In the genomic region with DNA sequence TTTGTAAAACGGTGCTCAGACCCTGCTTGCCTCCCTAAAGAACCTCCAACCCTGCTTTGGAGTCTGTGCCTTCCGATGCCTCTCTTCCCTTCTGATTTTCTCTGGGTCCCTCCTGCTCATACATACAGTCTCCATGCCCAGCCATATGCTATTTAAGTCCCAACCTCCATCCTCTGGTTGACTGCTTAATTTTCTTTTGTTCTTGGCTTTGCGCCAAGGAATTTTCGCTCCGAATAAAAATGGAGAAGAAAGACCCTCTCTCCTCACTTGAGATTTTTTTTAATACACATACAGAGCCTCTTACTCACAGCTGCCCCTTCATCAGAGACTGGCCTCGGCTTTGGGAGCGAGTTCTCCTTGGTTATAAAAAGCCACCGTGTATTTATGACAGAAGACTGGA, we compare ENCODE assay signal across 14 mouse cellular contexts. TPM values are rescaled to one million over a fixed set of nuclear protein-coding genes. Genes with fewer than 3 reads are reported as not detected.
DNase-seq lines count a peak whose midpoint lies in the region; ATAC-seq lines count a peak whose summit lies in the region.
"Had no signal": no experiment of that assay in that cellular context is flagged by ENCODE, and none has a peak within 500 bp of the region (broad histone marks: within the 10 kb centered on the region; RNA-seq: fewer than 3 reads in every experiment).

No protein-coding gene starts in this region.

- no peak for ATAC-seq in kidney, embryonic 16.5 days (ENCODE audit: low FRiP score, low TSS enrichment)
- ATAC-seq in forebrain, embryonic 16.5 days = peak; percentile 66

- no peaks in the 10 kb centered on the region for H3K9me3 ChIP-seq in kidney, embryonic 16.5 days (ENCODE audit: low read length)
- H3K9me3 ChIP-seq in forebrain, embryonic 16.5 days (ENCODE audit: control insufficient read depth, low read length) = no peaks in the 10 kb centered on the region
- H3K9me3 ChIP-seq: midbrain, embryonic 12.5 days had no signal

- H3K4me3 ChIP-seq in kidney, embryonic 16.5 days (ENCODE audit: low read length) = no peak overlapping the region
- H3K4me3 ChIP-seq in forebrain, embryonic 16.5 days (replicated peaks; ENCODE audit: low read length) = no peak overlapping the region
- H3K4me3 ChIP-seq: midbrain, embryonic 12.5 days had no signal

- peaks cover 19% of the 10 kb centered on the region; the same call in 1 of the 2 replicates for H3K4me1 ChIP-seq in kidney, embryonic 16.5 days (ENCODE audit: insufficient read depth, low read length)
- H3K4me1 ChIP-seq in forebrain, embryonic 16.5 days (replicated peaks; ENCODE audit: control insufficient read depth, insufficient read depth, low read length) = peaks cover 23% of the 10 kb centered on the region

- peak overlapping the region; percentile 4; the same call in 1 of the 2 replicates for H3K27ac ChIP-seq in kidney, embryonic 16.5 days (ENCODE audit: low read length)
- peak overlapping the region; percentile 71 for H3K27ac ChIP-seq in forebrain, embryonic 16.5 days (ENCODE audit: low read length)
- H3K27ac ChIP-seq: midbrain, embryonic 12.5 days had no signal

- WGBS in kidney, embryonic 16.5 days = 63% methylated on average over 8 of the region's 8 CpGs
- WGBS in forebrain, embryonic 16.5 days = 37% methylated on average over 8 of the region's 8 CpGs

- intact Hi-C loops in left cerebral cortex, postnatal 10 days (cut with DNase I) = no loop called here

- no peak overlapping the region for H3K9ac ChIP-seq in kidney, embryonic 16.5 days (replicated peaks; ENCODE audit: low read length)
- no peak overlapping the region for H3K9ac ChIP-seq in forebrain, embryonic 16.5 days (replicated peaks; ENCODE audit: low read depth, low read length)
- H3K9ac ChIP-seq: midbrain, embryonic 12.5 days had no signal

- no peaks in the 10 kb centered on the region for H3K36me3 ChIP-seq in kidney, embryonic 16.5 days (ENCODE audit: insufficient read depth, low read length)
- H3K36me3 ChIP-seq in forebrain, embryonic 16.5 days (ENCODE audit: control insufficient read depth, insufficient read depth) = no peaks in the 10 kb centered on the region
- H3K36me3 ChIP-seq: G1E had no signal

- no peaks in the 10 kb centered on the region for H3K27me3 ChIP-seq in kidney, embryonic 16.5 days (ENCODE audit: insufficient read depth, low read length)
- no peaks in the 10 kb centered on the region for H3K27me3 ChIP-seq in forebrain, embryonic 16.5 days (replicated peaks; ENCODE audit: control insufficient read depth, insufficient read depth, low read length)
- H3K27me3 ChIP-seq: midbrain, embryonic 12.5 days had no signal

- H3K4me2 ChIP-seq in kidney, embryonic 16.5 days (replicated peaks; ENCODE audit: low read depth, low read length) = no peak overlapping the region
- H3K4me2 ChIP-seq in forebrain, embryonic 16.5 days (ENCODE audit: low read length) = no peak overlapping the region
- H3K4me2 ChIP-seq: midbrain, embryonic 12.5 days had no signal

- DNase-seq in kidney, postnatal 14 days = no peak
- peak; percentile 57 for DNase-seq in retina, postnatal 1 day
- DNase-seq in retina, embryonic 14.5 days (ENCODE audit: low spot score) = no peak
- DNase-seq in embryo, embryonic 11 days = no peak
- no peak for DNase-seq in left cerebral cortex, postnatal 10 days (ENCODE audit: extremely low spot score in 1 of 2, low spot score in 2 of 2)
- DNase-seq: adrenal gland, adult 8-10 months; cerebellum, adult 9-11 months; heart, postnatal 10 days; kidney, postnatal 4 days; lung, postnatal 10 days had no signal

RNA-seq across cellular contexts. Expression of a gene that starts 16.7 kb away (rescaled TPM):
- 34.9 and 36.5 TPM in 2 replicates for polyA plus RNA-seq in kidney, embryonic 16.5 days (2015; fragmentation: Nextera tagmentation; extraction: Ambion mirVana)
- 55.6 and 62.2 TPM in 2 replicates for polyA plus RNA-seq in forebrain, embryonic 16.5 days (2015; fragmentation: Nextera tagmentation; extraction: Ambion mirVana)
- 10 to 100 TPM; 32.8 to 41.4 TPM for total RNA-seq in left cerebral cortex, postnatal 10 days (2021)
- polyA plus RNA-seq: G1E had no signal
